Mouse (Mus musculus) lung, postnatal 14 days (tissue): ENCODE measurements around the gene Slc15a5.

ENCODE experiments used
- DNase-seq: peaks from one replicate; pipeline ENCODE4 v3.0.0; 2021

Gene Slc15a5

GRCm38 (mm10) chr6:138054956-138055355 lies 24.8 kb downstream of the Slc15a5 start:
- DNase-seq = no peak

- DNase-seq = peak; percentile 53
These were observed 25.6 kb downstream of the Slc15a5 start for GRCm38 (mm10) chr6:138054166-138054565.

GRCm38 (mm10) chr6:138053686-138054085 lies 26.0 kb downstream of the Slc15a5 start:
- no peak for DNase-seq

GRCm38 (mm10) chr6:138045364-138045763 lies 34.4 kb downstream of the Slc15a5 start:
- DNase-seq = no peak

- DNase-seq = no peak
These were observed 36.8 kb downstream of the Slc15a5 start for GRCm38 (mm10) chr6:138042891-138043290.

GRCm38 (mm10) chr6:138041865-138042264 lies 37.9 kb downstream of the Slc15a5 start:
- no peak for DNase-seq

GRCm38 (mm10) chr6:138037587-138037986 lies 42.1 kb downstream of the Slc15a5 start:
- no peak for DNase-seq

- no peak for DNase-seq
These were observed 42.8 kb downstream of the Slc15a5 start for GRCm38 (mm10) chr6:138036891-138037290.

GRCm38 (mm10) chr6:138016898-138017297 lies 62.8 kb downstream of the Slc15a5 start:
- DNase-seq = no peak

- DNase-seq = no peak
These were observed 64.6 kb downstream of the Slc15a5 start for GRCm38 (mm10) chr6:138014976-138015674.

- DNase-seq = no peak
These were observed 67.8 kb downstream of the Slc15a5 start for GRCm38 (mm10) chr6:138011955-138012354.

- no peak for DNase-seq
These were observed 72.0 kb downstream of the Slc15a5 start for GRCm38 (mm10) chr6:138007705-138008104.

- DNase-seq = no peak
These were observed 73.0 kb downstream of the Slc15a5 start for GRCm38 (mm10) chr6:138006525-138007251.

GRCm38 (mm10) chr6:137989853-137990252 lies 89.9 kb downstream of the Slc15a5 start:
- no peak for DNase-seq

GRCm38 (mm10) chr6:137985169-137985568 lies 94.5 kb downstream of the Slc15a5 start:
- no peak for DNase-seq

- no peak for DNase-seq
These were observed 97.5 kb downstream of the Slc15a5 start for GRCm38 (mm10) chr6:137982195-137982737.

GRCm38 (mm10) chr6:137980905-137981696 lies 98.6 kb downstream of the Slc15a5 start:
- no peak for DNase-seq

- DNase-seq = peak; percentile 7
These were observed 99.3 kb downstream of the Slc15a5 start for GRCm38 (mm10) chr6:137980413-137980812.

- DNase-seq = no peak
These were observed 99.9 kb downstream of the Slc15a5 start for GRCm38 (mm10) chr6:137979802-137980201.

GRCm38 (mm10) chr6:137976021-137976420 lies 103.7 kb downstream of the Slc15a5 start:
- no peak for DNase-seq

GRCm38 (mm10) chr6:137963703-137964102 lies 116.0 kb downstream of the Slc15a5 start:
- no peak for DNase-seq

GRCm38 (mm10) chr6:137962836-137963235 lies 116.9 kb downstream of the Slc15a5 start:
- no peak for DNase-seq
